Mouse (Mus musculus) thymus, adult 18-20 months (tissue): ENCODE measurements around the gene Rbfox3.
A peak's percentile ranks its signal among the peaks of the same experiment; 100 is the strongest.

Experiments
- DNase-seq, 2 experiments: peaks; one replicate each; pipeline ENCODE4 v3.0.0; 2022; ENCODE audit warnings: mixed read lengths in 2 of 2

The Rbfox3 gene

GRCm38 (mm10) chr11:118754535-118754934 is 156.9 kb downstream of the Rbfox3 start:
- no peak for DNase-seq

GRCm38 (mm10) chr11:118751879-118752616 is 159.3 kb downstream of the Rbfox3 start:
- no peak for DNase-seq

GRCm38 (mm10) chr11:118750745-118751330 is 160.6 kb downstream of the Rbfox3 start:
- DNase-seq, result no peak

DNA sequence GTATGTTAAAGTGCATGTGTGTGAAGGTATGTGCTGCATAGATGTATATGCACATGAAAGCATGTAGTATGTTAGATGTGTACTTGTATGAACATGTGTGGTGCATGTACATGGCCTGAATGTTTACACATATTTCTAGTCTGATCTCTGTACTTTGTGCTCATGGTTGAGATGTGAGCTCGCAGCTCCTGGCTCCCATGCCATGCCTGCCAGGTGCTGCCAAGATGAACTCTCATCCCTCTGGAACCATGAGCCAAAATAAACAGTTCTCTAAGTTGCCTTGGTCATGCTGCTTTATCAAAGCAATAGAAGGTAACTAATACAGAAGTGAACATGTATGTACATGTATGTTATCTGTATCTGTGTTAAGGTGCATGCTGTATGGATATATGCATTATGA is 161.9 kb downstream of the Rbfox3 start:
- no peak for DNase-seq

GRCm38 (mm10) chr11:118748622-118749021 is 162.8 kb downstream of the Rbfox3 start:
- DNase-seq, result no peak

DNA sequence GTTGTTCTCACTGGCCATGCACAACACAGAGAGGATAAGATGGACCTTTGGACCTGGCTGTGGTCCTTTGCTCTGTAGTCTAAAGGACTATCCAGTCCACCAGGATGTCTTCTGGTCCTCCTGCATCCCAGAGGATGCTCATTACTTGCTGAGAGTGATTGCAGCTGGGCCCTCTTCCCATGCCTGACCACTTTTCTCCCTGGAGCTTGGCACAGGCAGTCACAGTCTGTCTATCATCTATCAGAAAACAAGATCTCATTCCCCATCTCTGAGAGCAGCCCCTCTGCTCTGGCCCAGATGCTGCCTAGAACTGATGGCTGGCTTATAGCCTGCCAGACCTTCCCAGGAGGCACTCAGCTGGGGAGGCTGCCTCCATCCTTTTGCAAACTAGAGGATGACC is 166.1 kb downstream of the Rbfox3 start:
- no peak for DNase-seq

DNA sequence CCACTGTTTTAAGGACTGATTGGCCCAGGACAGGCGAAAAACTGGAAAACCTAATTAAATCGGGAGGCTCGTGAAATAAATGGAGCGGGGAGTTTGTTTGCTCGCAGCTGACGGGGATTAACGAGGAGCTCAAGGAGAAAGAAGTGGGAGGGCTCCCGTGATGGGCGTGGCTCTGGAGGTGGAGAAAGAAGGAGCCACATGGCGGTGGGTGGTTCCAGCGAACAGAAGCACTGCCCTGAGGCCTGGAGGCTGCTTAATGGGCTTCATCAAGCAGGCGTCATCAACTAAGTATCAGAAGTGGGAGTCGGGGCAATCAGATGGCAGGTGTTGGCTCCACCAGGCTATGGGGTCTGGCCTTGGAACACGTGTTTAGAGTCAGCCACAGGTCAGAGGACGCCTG is 166.6 kb downstream of the Rbfox3 start:
- no peak for DNase-seq

DNA sequence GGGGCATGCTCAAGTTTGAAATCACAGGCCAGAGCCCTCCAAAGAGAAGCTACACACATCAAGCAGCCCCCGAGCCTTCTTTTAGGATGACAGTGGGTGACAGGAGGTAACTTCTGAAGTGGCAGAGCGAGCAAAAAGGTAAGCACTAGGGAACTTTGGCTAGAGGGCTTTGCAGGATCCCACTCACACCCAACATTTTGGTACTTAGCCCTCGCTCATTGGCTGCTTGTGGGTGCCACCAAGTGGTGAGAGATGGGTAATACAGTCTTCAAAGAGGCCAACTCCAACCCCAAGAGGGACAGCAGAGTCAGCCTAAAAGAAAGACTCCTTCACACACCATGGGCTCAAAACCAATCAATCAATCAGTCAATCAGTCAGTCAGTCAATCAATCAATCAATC is 168.6 kb downstream of the Rbfox3 start:
- DNase-seq, result no peak

GRCm38 (mm10) chr11:118741262-118741661 is 170.1 kb downstream of the Rbfox3 start:
- DNase-seq, result no peak

- no peak for DNase-seq
Observed at GRCm38 (mm10) chr11:118740001-118740400, 171.4 kb downstream of the Rbfox3 start.

- peak in 1 of 2 experiments; percentile 15 for DNase-seq
Observed at GRCm38 (mm10) chr11:118738855-118739832, 172.3 kb downstream of the Rbfox3 start.

DNA sequence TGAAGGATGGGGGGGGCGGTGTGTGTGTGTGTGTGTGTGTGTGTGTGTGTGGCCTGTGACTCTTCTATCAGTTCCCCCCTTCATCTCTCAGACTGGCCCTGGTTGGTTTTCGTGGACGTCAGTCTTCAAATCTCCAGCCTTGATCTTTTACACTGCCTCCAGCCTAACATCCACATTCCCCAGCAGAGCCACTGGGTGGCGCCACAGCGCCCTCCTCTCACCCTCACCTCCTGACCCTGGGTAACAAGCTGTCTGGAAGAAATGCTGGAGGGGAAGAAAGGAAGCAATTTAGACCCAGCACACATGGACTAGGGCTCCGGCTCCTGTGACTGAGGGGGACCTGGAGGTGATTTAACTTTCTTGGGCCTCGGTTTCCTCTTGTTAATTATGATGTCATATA is 173.1 kb downstream of the Rbfox3 start:
- no peak for DNase-seq

DNA sequence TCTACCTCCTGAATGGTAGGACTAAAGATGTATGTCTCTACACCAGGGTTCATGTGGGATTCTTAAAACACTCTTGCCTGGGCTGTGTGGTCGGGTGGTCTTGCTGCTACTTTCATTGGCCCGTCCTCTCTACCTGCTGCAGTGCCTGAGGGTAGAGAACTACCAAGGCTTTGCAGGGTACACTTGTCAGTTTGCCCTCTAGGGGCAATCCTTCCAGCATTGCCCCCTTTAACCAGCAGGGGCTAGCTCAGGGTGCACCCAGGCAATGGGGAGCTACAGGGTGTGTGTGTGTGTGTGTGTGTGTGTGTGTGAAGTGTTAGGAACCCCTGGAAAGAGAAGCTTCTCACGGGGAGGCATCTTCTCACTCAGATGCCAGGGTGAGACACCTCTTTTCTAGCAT is 173.6 kb downstream of the Rbfox3 start:
- no peak for DNase-seq

DNA sequence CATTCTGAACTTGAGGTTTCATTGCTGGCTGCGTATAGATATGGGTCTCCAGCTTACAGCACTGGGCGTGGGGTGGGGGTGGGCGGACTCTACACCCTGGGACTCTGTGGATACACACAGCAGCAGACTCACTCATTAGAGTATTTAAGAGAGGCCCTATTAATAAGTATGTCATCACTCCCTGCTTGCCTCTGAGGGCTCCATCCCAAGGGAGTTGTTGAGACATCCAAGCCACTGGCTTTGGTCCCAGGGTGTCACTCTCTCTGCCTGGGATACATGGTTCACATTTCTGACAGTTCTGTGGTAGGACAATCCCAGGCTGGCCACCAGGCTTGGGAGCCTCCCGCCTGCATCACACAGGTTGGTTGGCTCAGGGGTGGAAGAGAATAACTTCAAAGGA is 174.4 kb downstream of the Rbfox3 start:
- DNase-seq, result no peak

DNA sequence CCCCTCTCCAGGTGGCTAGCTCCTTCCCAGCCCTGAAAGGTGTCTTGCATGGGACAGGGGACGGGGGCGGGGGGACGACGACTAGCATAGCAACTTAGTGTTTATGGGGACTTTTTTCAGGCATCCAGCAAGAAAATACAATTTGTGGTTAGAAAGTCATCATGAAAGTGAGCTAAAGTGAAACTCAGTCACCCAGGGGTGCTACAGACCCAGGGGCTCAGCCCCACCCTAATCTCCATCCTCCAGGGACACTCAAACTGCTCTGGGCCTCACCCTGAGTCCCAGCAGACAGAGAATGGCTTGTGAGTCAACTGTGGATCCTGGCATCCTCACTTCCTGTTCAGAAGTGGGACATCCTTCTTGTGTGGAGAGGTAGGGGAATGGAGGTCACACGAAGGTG is 179.7 kb downstream of the Rbfox3 start:
- no peak for DNase-seq

DNA sequence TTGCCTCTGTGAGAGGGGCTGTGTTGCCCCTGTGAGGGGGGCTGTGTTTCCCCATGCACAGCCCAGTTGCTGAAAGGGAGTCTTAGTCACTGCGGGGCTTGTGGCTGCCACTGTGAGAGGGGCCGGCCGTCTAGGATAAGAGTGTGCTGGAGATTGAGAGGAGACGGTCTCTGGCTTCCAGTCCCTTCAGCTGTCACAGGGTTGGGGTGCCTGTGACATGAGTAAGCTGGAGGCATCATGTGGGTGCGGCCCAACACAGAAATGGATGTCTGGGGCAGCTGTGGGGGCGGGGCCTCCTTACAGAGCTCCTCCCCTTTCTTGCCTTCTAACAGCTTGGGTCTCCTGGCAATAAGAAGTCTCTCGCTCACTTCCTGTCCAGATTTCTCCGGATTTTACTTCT is 182.0 kb downstream of the Rbfox3 start:
- DNase-seq, result no peak

- no peak for DNase-seq
Observed at GRCm38 (mm10) chr11:118728797-118729196, 182.6 kb downstream of the Rbfox3 start.

DNA sequence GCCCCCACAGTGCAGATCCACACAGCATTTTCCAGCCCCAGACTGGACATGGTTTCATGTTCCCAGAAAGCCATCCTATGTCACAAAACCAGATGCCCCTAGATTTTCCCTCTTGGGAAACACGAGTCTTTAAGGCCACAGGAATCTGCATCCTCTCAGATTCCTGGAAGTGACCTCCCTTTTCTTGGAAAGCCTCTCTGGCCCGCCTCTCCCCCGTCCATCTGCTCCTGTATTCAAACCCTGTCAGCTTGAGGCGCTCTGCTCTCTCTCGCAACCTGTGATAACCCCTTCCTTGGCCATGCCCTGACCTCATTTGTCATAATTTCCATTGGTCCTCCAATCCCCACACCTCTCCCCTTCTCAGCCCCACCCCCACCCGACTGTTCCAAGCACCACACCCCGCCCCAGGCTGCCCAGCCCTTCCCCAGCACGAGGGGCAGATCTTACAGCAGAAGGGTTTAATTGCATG is 183.3 kb downstream of the Rbfox3 start:
- no peak for DNase-seq

DNA sequence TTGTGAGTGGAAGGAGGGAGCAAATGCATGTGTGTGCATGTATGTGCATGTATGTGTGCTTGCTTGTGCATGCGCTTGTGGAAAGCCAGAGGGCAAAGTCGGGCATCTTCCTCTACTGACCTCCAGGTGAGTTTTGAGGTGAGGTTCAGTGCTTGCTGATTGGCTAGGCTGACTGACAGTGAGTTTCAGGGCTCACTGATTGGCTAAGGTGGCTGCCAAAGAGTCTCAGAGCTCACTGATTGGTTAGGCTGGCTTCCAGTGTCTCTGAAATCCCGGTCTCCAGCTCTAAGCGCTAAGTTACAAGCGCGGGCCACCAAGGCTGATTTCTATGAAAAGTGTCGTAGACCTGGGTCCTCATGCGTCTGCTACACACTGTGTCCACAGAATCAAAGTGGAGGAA is 185.0 kb downstream of the Rbfox3 start:
- DNase-seq, result no peak

- DNase-seq, result no peak
Observed at GRCm38 (mm10) chr11:118724423-118724822, 187.0 kb downstream of the Rbfox3 start.

- no peak for DNase-seq
Observed at GRCm38 (mm10) chr11:118723166-118723565, 188.2 kb downstream of the Rbfox3 start.

- no peak for DNase-seq
Observed at GRCm38 (mm10) chr11:118721898-118722297, 189.5 kb downstream of the Rbfox3 start.
